Mouse (Mus musculus) small intestine, adult 2 months (tissue): ENCODE measurements around the gene Ajuba.

Experiments used
- CTCF ChIP-seq: fragments of 200-500 bp; IDR thresholded peaks from 2 replicates; pipeline ENCODE4 v1.5.1; 2012; ENCODE audit warnings: low read depth, mild to moderate bottlenecking, control low read depth, inconsistent platforms, low read length, moderate library complexity, mixed read lengths; ENCODE audit not compliant: insufficient replicate concordance, insufficient read length; ENCODE audit errors: extremely low read depth
- POLR2A ChIP-seq: fragments of 200-500 bp; IDR thresholded peaks from 2 replicates; pipeline ENCODE4 v1.6.1; 2012; ENCODE audit warnings: low read depth, mild to moderate bottlenecking, control low read depth, inconsistent platforms, low read length, moderate library complexity

DNA sequence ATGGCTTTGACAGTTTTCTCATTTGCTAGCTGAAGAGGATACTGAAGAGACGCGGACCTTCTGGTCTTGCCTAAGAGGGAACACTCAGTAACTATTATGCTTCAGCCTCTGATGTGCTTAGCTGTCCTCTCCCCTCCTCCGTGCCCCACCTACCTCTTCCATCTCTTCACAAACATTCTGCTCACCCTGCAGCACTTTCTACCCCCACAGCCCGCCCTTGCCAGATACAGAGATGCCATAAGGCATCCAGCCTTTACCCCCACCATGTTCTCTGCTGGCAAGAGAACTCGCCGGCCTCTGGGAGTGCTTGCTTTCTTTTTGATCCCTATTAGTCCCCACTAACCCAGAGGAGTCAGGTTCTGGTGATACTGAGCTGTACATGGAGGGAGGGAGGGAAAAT, 33.3 kb upstream of the Ajuba start:
- TF ChIP-seq CTCF (no peak), POLR2A (no peak)
